Mouse (Mus musculus): Measurements from ENCODE around the gene Uimc1. TPM values are rescaled to one million over a fixed set of nuclear protein-coding genes. Genes with fewer than 3 reads are reported as not detected.

The Uimc1 gene
- polyA plus RNA-seq, 1 experiment, result 1.3 TPM

GRCm38 (mm10) chr13:55019181-55019580, 80.9 kb downstream of the Uimc1 start:
- no peak for TF ChIP-seq GATA1 (IDR thresholded peaks at IDR 0.05; ENCODE audit: low read length)
- TF ChIP-seq TAL1 (IDR thresholded peaks at IDR 0.05; ENCODE audit: low read length), result no peak
- Histone ChIP-seq H3K4me1 (ENCODE audit: control insufficient read depth) (no peaks in the 10 kb centered on the region; the same call in 1 of the 2 replicates), H3K4me3 (replicated peaks) (no peak overlapping the region), H3K27me3 (ENCODE audit: control insufficient read depth) (no peaks in the 10 kb centered on the region), H3K36me3 (ENCODE audit: control insufficient read depth) (no peaks in the 10 kb centered on the region), H3K9me3 (ENCODE audit: control insufficient read depth, low read length) (no peaks in the 10 kb centered on the region)

- H3K4me1 ChIP-seq (ENCODE audit: control insufficient read depth), result no peaks in the 10 kb centered on the region; the same call in 1 of the 2 replicates
- no peak overlapping the region for H3K4me3 ChIP-seq (replicated peaks)
- H3K36me3 ChIP-seq (ENCODE audit: control insufficient read depth), result no peaks in the 10 kb centered on the region
- no peaks in the 10 kb centered on the region for H3K27me3 ChIP-seq (ENCODE audit: control insufficient read depth)
- H3K9me3 ChIP-seq (ENCODE audit: control insufficient read depth, low read length), result no peaks in the 10 kb centered on the region
- no peak for TF ChIP-seq TAL1 (IDR thresholded peaks at IDR 0.05; ENCODE audit: low read length)
- no peak for TF ChIP-seq GATA1 (IDR thresholded peaks at IDR 0.05; ENCODE audit: low read length)
These were observed 81.4 kb downstream of the Uimc1 start for GRCm38 (mm10) chr13:55018700-55019099.

GRCm38 (mm10) chr13:55017898-55018599, 82.1 kb downstream of the Uimc1 start:
- TF ChIP-seq GATA1 (IDR thresholded peaks at IDR 0.05; ENCODE audit: low read length), result no peak
- TF ChIP-seq TAL1 (IDR thresholded peaks at IDR 0.05; ENCODE audit: low read length), result no peak
- Histone ChIP-seq H3K9me3 (ENCODE audit: control insufficient read depth, low read length) (no peaks in the 10 kb centered on the region), H3K27me3 (ENCODE audit: control insufficient read depth) (no peaks in the 10 kb centered on the region), H3K4me1 (ENCODE audit: control insufficient read depth) (no peaks in the 10 kb centered on the region; the same call in 1 of the 2 replicates), H3K36me3 (ENCODE audit: control insufficient read depth) (no peaks in the 10 kb centered on the region), H3K4me3 (replicated peaks) (no peak overlapping the region)

- Histone ChIP-seq H3K9me3 (ENCODE audit: control insufficient read depth, low read length) (no peaks in the 10 kb centered on the region), H3K36me3 (ENCODE audit: control insufficient read depth) (no peaks in the 10 kb centered on the region), H3K27me3 (ENCODE audit: control insufficient read depth) (no peaks in the 10 kb centered on the region), H3K4me3 (replicated peaks) (no peak overlapping the region), H3K4me1 (ENCODE audit: control insufficient read depth) (no peaks in the 10 kb centered on the region)
- TF ChIP-seq TAL1 (IDR thresholded peaks at IDR 0.05; ENCODE audit: low read length) (no peak), GATA1 (IDR thresholded peaks at IDR 0.05; ENCODE audit: low read length) (no peak)
These were observed 82.8 kb downstream of the Uimc1 start for GRCm38 (mm10) chr13:55017154-55017897.

DNA sequence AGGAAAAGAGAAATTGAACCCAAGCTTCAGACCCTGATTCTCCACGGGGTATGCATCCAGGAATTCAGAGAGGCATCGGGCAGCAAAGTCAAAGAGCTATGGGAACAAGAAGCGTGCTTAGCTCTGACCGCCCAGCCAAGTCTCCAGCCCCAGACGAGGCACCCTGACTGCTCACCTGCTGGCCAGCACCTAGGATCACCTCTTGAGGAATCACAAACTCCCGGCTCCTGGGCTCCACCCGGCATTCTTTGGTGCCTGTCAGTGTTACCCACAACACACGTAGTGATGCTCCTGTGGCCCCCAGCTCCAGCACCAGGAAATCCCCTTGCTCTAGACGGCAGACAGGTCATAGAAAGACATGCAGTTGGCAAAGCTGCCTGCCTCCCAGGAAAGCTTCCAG, 85.6 kb downstream of the Uimc1 start:
- Histone ChIP-seq H3K9me3 (ENCODE audit: control insufficient read depth, low read length) (no peaks in the 10 kb centered on the region), H3K27me3 (ENCODE audit: control insufficient read depth) (no peaks in the 10 kb centered on the region), H3K4me1 (ENCODE audit: control insufficient read depth) (no peaks in the 10 kb centered on the region), H3K4me3 (replicated peaks) (no peak overlapping the region), H3K36me3 (ENCODE audit: control insufficient read depth) (no peaks in the 10 kb centered on the region)
- TF ChIP-seq GATA1 (IDR thresholded peaks at IDR 0.05; ENCODE audit: low read length), result no peak
- TF ChIP-seq TAL1 (IDR thresholded peaks at IDR 0.05; ENCODE audit: low read length), result no peak

DNA sequence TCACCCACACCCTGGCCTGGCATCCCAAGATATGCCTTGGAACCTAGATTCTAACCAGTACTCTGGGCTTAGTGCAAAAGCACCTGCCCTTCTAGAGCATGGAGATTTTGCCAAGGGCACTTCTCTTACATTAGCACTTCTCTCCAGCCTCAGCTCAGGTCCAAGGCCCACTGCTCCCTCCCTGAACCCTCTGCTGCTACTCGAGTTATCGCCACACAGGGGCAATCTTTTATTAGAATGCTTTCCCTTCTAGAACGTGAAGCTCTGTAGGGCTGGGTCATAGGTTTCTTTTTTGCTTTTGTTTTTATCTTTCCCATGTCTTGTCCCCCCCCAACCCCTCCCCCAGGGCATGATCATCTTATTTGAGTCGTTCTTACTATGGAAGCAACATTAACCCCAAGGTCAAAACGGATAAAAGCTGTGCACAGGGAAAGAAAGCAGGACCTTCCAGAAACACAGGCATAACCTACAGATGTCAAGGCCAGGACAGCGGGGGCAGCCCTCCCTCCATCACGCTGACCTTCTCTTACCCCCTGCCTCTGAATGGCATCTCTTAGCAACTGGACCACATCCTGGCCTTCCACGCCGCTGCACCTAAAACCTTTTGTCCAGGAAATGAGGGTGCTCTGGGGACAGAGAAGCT, 86.3 kb downstream of the Uimc1 start:
- Histone ChIP-seq H3K36me3 (ENCODE audit: control insufficient read depth) (no peaks in the 10 kb centered on the region), H3K4me3 (replicated peaks) (no peak overlapping the region), H3K4me1 (ENCODE audit: control insufficient read depth) (no peaks in the 10 kb centered on the region), H3K9me3 (ENCODE audit: control insufficient read depth, low read length) (no peaks in the 10 kb centered on the region), H3K27me3 (ENCODE audit: control insufficient read depth) (no peaks in the 10 kb centered on the region)
- no peak for TF ChIP-seq GATA1 (IDR thresholded peaks at IDR 0.05; ENCODE audit: low read length)
- no peak for TF ChIP-seq TAL1 (IDR thresholded peaks at IDR 0.05; ENCODE audit: low read length)

DNA sequence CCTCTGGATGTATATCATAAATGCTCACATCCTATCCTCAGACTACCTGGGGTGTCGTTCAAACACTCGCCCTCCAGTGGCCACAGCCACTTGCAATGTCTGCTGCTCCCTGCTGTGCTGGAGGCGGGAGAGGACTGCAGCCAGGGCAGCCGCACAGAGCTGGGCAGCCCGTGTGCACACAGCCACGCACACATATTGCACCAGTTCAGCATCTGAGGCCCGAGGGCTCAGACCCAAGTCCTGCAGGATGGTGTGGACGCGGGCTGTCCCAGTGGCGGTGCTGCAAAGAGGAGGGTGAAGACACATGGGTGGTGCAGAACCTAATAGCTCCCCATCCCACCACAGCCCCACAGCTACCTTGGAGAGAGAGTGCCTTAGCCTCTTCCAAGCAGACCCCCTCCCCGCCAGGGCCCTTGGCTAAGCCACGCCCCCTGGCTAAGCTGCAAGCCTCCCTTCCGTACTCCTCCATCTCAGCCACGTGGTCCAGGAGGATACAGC, 88.1 kb downstream of the Uimc1 start:
- H3K36me3 ChIP-seq (ENCODE audit: control insufficient read depth), result no peaks in the 10 kb centered on the region
- TF ChIP-seq GATA1 (IDR thresholded peaks at IDR 0.05; ENCODE audit: low read length), result no peak
- TF ChIP-seq TAL1 (IDR thresholded peaks at IDR 0.05; ENCODE audit: low read length), result no peak
- no peaks in the 10 kb centered on the region for H3K9me3 ChIP-seq (ENCODE audit: control insufficient read depth, low read length)
- no peaks in the 10 kb centered on the region for H3K27me3 ChIP-seq (ENCODE audit: control insufficient read depth)
- no peaks in the 10 kb centered on the region for H3K4me1 ChIP-seq (ENCODE audit: control insufficient read depth)
- H3K4me3 ChIP-seq (replicated peaks), result no peak overlapping the region

- Histone ChIP-seq H3K27me3 (ENCODE audit: control insufficient read depth) (no peaks in the 10 kb centered on the region), H3K4me3 (replicated peaks) (no peak overlapping the region), H3K4me1 (ENCODE audit: control insufficient read depth) (no peaks in the 10 kb centered on the region), H3K36me3 (ENCODE audit: control insufficient read depth) (no peaks in the 10 kb centered on the region), H3K9me3 (ENCODE audit: control insufficient read depth, low read length) (no peaks in the 10 kb centered on the region)
- TF ChIP-seq GATA1 (IDR thresholded peaks at IDR 0.05; ENCODE audit: low read length), result no peak
- no peak for TF ChIP-seq TAL1 (IDR thresholded peaks at IDR 0.05; ENCODE audit: low read length)
These were observed 89.0 kb downstream of the Uimc1 start for GRCm38 (mm10) chr13:55011103-55011502.

DNA sequence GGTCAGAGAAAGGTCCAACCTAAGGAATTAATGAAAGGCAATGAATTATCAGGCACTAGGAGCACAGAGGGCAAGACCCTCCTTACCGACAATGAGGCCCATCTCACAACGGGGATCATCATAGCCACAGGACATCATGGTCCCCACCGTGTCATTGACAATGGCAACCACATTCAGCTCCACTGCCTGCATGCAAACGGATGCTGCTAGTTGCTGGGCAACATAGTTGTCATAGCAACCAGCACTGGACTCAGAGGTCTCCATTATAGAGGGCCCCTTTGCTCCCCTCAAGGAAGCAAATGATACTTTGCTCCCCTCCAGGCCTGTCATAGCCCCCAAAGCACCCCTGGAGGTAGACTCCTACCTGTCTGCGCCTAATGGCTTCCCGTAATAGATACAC, 91.5 kb downstream of the Uimc1 start:
- Histone ChIP-seq H3K9me3 (ENCODE audit: control insufficient read depth, low read length) (no peaks in the 10 kb centered on the region), H3K27me3 (ENCODE audit: control insufficient read depth) (no peaks in the 10 kb centered on the region), H3K36me3 (ENCODE audit: control insufficient read depth) (no peaks in the 10 kb centered on the region), H3K4me3 (replicated peaks) (no peak overlapping the region), H3K4me1 (ENCODE audit: control insufficient read depth) (no peaks in the 10 kb centered on the region)
- no peak for TF ChIP-seq GATA1 (IDR thresholded peaks at IDR 0.05; ENCODE audit: low read length)
- TF ChIP-seq TAL1 (IDR thresholded peaks at IDR 0.05; ENCODE audit: low read length), result no peak
